Comparison of ENCODE assay signal across 8 mouse cellular contexts in the genomic region with DNA sequence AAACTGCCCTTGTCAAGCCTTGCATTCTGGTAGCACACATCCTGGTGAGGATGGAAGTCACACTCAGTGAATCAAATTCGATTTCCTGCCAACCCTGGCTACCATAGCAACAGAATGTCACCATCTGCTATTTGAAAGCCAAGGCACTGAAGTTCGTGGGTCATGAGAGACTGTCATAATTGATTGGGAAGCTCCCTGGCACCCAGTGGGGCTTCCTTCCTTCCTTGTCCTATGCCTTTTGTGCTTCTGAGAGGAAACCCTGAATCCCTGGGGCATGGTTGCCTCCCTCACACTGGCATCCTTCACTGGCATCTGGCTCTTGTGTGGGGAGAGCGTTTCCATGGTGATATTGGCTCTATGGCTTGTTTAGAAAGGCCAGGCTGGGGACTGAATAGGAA. TPM values are rescaled to one million over a fixed set of nuclear protein-coding genes. Genes with fewer than 3 reads are reported as not detected.
A peak's percentile ranks its signal among the peaks of the same experiment; 100 is the strongest.
DNase-seq lines count a peak whose midpoint lies in the region; ATAC-seq lines count a peak whose summit lies in the region.

No protein-coding gene starts in this region.

- peaks cover 4% of the 10 kb centered on the region; the same call in 1 of the 2 replicates for H3K36me3 ChIP-seq in hindbrain, embryonic 13.5 days
- peaks cover 3% of the 10 kb centered on the region; the same call in 1 of the 2 replicates for H3K36me3 ChIP-seq in liver, embryonic 13.5 days
- H3K36me3 ChIP-seq in heart, embryonic 11.5 days (ENCODE audit: control insufficient read depth, insufficient read depth, low read length), result no peaks in the 10 kb centered on the region

- H3K4me1 ChIP-seq in hindbrain, embryonic 13.5 days (replicated peaks), result peaks cover 36% of the 10 kb centered on the region
- H3K4me1 ChIP-seq in liver, embryonic 13.5 days (replicated peaks), result peaks cover 41% of the 10 kb centered on the region
- peaks cover 21% of the 10 kb centered on the region for H3K4me1 ChIP-seq in heart, embryonic 11.5 days (ENCODE audit: control insufficient read depth, insufficient read depth, low read length)

- peak; percentile 93 for ATAC-seq in hindbrain, embryonic 13.5 days (ENCODE audit: low FRiP score)
- ATAC-seq in liver, embryonic 13.5 days (ENCODE audit: low read depth), result no peak
- no peak for ATAC-seq in heart, embryonic 11.5 days (replicated peaks; ENCODE audit: insufficient number of reproducible peaks, low FRiP score, low TSS enrichment)

- no peaks in the 10 kb centered on the region for H3K9me3 ChIP-seq in hindbrain, embryonic 13.5 days
- no peaks in the 10 kb centered on the region for H3K9me3 ChIP-seq in liver, embryonic 13.5 days (replicated peaks)
- H3K9me3 ChIP-seq in heart, embryonic 11.5 days (replicated peaks; ENCODE audit: control insufficient read depth, low read length), result no peaks in the 10 kb centered on the region

- peak overlapping the region; percentile 86 for H3K27ac ChIP-seq in hindbrain, embryonic 13.5 days
- peak overlapping the region; percentile 40; the same call in 1 of the 2 replicates for H3K27ac ChIP-seq in liver, embryonic 13.5 days
- H3K27ac ChIP-seq in heart, embryonic 11.5 days (ENCODE audit: low read depth, low read length), result no peak overlapping the region

- WGBS in hindbrain, embryonic 13.5 days, result 22% methylated on average over 3 of the region's 3 CpGs
- WGBS in liver, embryonic 13.5 days (ENCODE audit: insufficient replicate concordance), result 59% methylated on average over 3 of the region's 3 CpGs
- 52% methylated on average over 3 of the region's 3 CpGs for WGBS in heart, embryonic 11.5 days (ENCODE audit: insufficient replicate concordance)

- H3K27me3 ChIP-seq in hindbrain, embryonic 13.5 days, result 0 out of 2 replicates have a peak, but pooled peaks cover 5% of the 10 kb centered on the region
- no peaks in the 10 kb centered on the region for H3K27me3 ChIP-seq in liver, embryonic 13.5 days
- no peaks in the 10 kb centered on the region for H3K27me3 ChIP-seq in heart, embryonic 11.5 days (ENCODE audit: control insufficient read depth, insufficient read depth, low read length)

- peak; percentile 84 for DNase-seq in brain, embryonic 18.5 days (ENCODE audit: low read depth, low spot score)
- DNase-seq in cerebellum, postnatal 36 days, result peak; percentile 43 to 49
- DNase-seq in liver, embryonic 13.5 days, result no peak
- DNase-seq in right cerebral cortex, postnatal 4 days, result peak; percentile 56
- no peak for DNase-seq in T-cell, adult 2 months (ENCODE audit: low spot score)
- no peak for DNase-seq in thymus, adult 18-20 months

- peak overlapping the region; percentile 27; the same call in 1 of the 2 replicates for H3K4me2 ChIP-seq in hindbrain, embryonic 13.5 days
- no peak overlapping the region for H3K4me2 ChIP-seq in liver, embryonic 13.5 days
- no peak overlapping the region for H3K4me2 ChIP-seq in heart, embryonic 11.5 days

- no peak overlapping the region for H3K4me3 ChIP-seq in hindbrain, embryonic 13.5 days
- no peak overlapping the region for H3K4me3 ChIP-seq in liver, embryonic 13.5 days (replicated peaks)
- no peak overlapping the region for H3K4me3 ChIP-seq in heart, embryonic 11.5 days (ENCODE audit: low read depth, low read length)

- H3K9ac ChIP-seq in hindbrain, embryonic 13.5 days, result no peak overlapping the region
- no peak overlapping the region for H3K9ac ChIP-seq in liver, embryonic 13.5 days
- H3K9ac ChIP-seq in heart, embryonic 11.5 days (ENCODE audit: low read depth, low read length), result no peak overlapping the region

RNA-seq across cellular contexts. Expression of gene 1810049J17Rik, which starts 44.4 kb away (rescaled TPM):
- not detected in 2 replicates for polyA plus RNA-seq in hindbrain, embryonic 13.5 days (2015; fragmentation: Nextera tagmentation; extraction: Ambion mirVana)
- polyA plus RNA-seq in liver, embryonic 13.5 days (2015; fragmentation: Nextera tagmentation; extraction: Ambion mirVana), result 0.29 and 1.7 TPM in 2 replicates
- not detected in 2 replicates for polyA plus RNA-seq in heart, embryonic 11.5 days (2014; fragmentation: Nextera tagmentation; extraction: Ambion mirVana)

RNA-seq across cellular contexts. Expression of gene Golph3, which starts 44.8 kb away (rescaled TPM):
- 67.1 and 75.1 TPM in 2 replicates for polyA plus RNA-seq in hindbrain, embryonic 13.5 days (2015; fragmentation: Nextera tagmentation; extraction: Ambion mirVana)
- 51.6 and 66.2 TPM in 2 replicates for polyA plus RNA-seq in liver, embryonic 13.5 days (2015; fragmentation: Nextera tagmentation; extraction: Ambion mirVana)
- polyA plus RNA-seq in heart, embryonic 11.5 days (2014; fragmentation: Nextera tagmentation; extraction: Ambion mirVana), result 85.8 and 93.7 TPM in 2 replicates

Comparison
In these comparisons a context has a peak if more than half of its experiments do, and no peak if none do; other contexts are left out.
1. DNase-seq: peak in brain, embryonic 18.5 days (single experiment), cerebellum, postnatal 36 days (2 of 2) and right cerebral cortex, postnatal 4 days (single experiment); none in liver, embryonic 13.5 days (single experiment), T-cell, adult 2 months (single experiment) and thymus, adult 18-20 months (0 of 2).